Mouse (Mus musculus): ENCODE data around the gene Dnah3. TPM values are rescaled to one million over a fixed set of nuclear protein-coding genes. Genes with fewer than 3 reads are reported as not detected.

Dnah3 gene
- polyA plus RNA-seq, 1 experiment: not detected

- peaks cover 3% of the 10 kb centered on the region; the same call in 1 of the 2 replicates for H3K4me1 ChIP-seq (ENCODE audit: control insufficient read depth, insufficient read depth, low read length)
- TF ChIP-seq POLR2A (IDR thresholded peaks at IDR 0.05; ENCODE audit: low read depth, low read length) (no peak), CTCF (IDR thresholded peaks at IDR 0.05; ENCODE audit: borderline replicate concordance, insufficient read depth, low read length) (no peak)
- peak overlapping the region; percentile 98 for H3K4me3 ChIP-seq (ENCODE audit: insufficient read depth, low read length)
- H3K27ac ChIP-seq (ENCODE audit: insufficient read depth, low read length): peak overlapping the region; percentile 4; the same call in 1 of the 2 replicates
These were observed 200.1 kb downstream of the Dnah3 start for GRCm38 (mm10) chr7:119894818-119895544.

GRCm38 (mm10) chr7:119892742-119893141, 202.3 kb downstream of the Dnah3 start:
- TF ChIP-seq CTCF (IDR thresholded peaks at IDR 0.05; ENCODE audit: borderline replicate concordance, insufficient read depth, low read length) (no peak), POLR2A (IDR thresholded peaks at IDR 0.05; ENCODE audit: low read depth, low read length) (no peak)
- Histone ChIP-seq H3K4me1 (ENCODE audit: control insufficient read depth, insufficient read depth, low read length) (peaks cover 9% of the 10 kb centered on the region), H3K27ac (ENCODE audit: insufficient read depth, low read length) (no peak overlapping the region), H3K4me3 (ENCODE audit: insufficient read depth, low read length) (no peak overlapping the region)

GRCm38 (mm10) chr7:119892198-119892597, 202.9 kb downstream of the Dnah3 start:
- no peak for TF ChIP-seq CTCF (IDR thresholded peaks at IDR 0.05; ENCODE audit: borderline replicate concordance, insufficient read depth, low read length)
- Histone ChIP-seq H3K4me1 (ENCODE audit: control insufficient read depth, insufficient read depth, low read length) (peaks cover 10% of the 10 kb centered on the region), H3K27ac (ENCODE audit: insufficient read depth, low read length) (no peak overlapping the region), H3K4me3 (ENCODE audit: insufficient read depth, low read length) (no peak overlapping the region)

- Histone ChIP-seq H3K27ac (ENCODE audit: insufficient read depth, low read length) (peak overlapping the region; percentile 64; the same call in 1 of the 2 replicates), H3K4me3 (ENCODE audit: insufficient read depth, low read length) (no peak overlapping the region), H3K4me1 (ENCODE audit: control insufficient read depth, insufficient read depth, low read length) (peaks cover 8% of the 10 kb centered on the region)
- TF ChIP-seq POLR2A (IDR thresholded peaks at IDR 0.05; ENCODE audit: low read depth, low read length): no peak
- no peak for TF ChIP-seq CTCF (IDR thresholded peaks at IDR 0.05; ENCODE audit: borderline replicate concordance, insufficient read depth, low read length)
These were observed 207.2 kb downstream of the Dnah3 start for GRCm38 (mm10) chr7:119887887-119888286.

DNA sequence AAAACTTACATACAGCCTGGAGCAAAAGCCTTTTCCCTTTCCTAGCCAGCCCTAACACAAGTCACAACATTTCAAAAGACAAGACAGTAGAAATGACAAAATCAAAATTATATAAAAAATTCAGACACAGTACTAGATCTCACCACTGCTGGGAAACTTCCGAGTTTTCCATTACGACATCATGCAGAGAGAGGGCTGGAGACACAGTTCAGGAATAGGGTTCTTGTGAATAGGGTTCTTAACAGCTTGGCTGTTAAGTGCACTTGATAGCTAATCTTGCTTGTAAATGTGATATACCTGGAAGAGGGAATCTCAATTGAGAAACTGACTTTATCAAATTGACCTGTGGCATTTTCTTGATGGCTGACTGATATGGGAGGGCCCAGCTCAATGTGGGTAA, 213.9 kb downstream of the Dnah3 start:
- Histone ChIP-seq H3K27ac (ENCODE audit: insufficient read depth, low read length) (peak overlapping the region; percentile 47; the same call in 1 of the 2 replicates), H3K4me1 (ENCODE audit: control insufficient read depth, insufficient read depth, low read length) (peaks cover 2% of the 10 kb centered on the region; the same call in 1 of the 2 replicates), H3K4me3 (ENCODE audit: insufficient read depth, low read length) (no peak overlapping the region)
- TF ChIP-seq CTCF (IDR thresholded peaks at IDR 0.05; ENCODE audit: borderline replicate concordance, insufficient read depth, low read length): no peak
- no peak for TF ChIP-seq POLR2A (IDR thresholded peaks at IDR 0.05; ENCODE audit: low read depth, low read length)

DNA sequence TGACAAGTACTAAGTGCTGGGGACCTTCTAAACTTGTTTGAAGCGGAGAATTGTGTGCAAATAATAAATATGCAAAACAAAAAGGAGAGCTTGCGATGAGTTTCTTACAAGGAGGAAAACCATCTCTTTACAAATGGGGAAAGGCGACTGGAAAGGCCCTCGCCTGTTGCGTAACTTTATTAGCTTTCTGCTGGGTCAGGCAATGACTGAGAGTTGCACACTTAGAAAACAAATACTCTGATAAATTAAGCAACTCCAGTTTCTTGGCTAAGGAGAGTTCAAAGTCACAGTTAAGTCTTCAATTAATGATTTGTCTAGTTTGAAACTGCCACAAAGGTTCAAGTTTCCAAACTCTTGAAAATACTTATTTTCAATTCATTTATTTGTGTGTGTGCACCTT, 214.7 kb downstream of the Dnah3 start:
- Histone ChIP-seq H3K4me3 (ENCODE audit: insufficient read depth, low read length) (no peak overlapping the region), H3K27ac (ENCODE audit: insufficient read depth, low read length) (peak overlapping the region; percentile 87), H3K4me1 (ENCODE audit: control insufficient read depth, insufficient read depth, low read length) (peaks cover 2% of the 10 kb centered on the region; the same call in 1 of the 2 replicates)
- TF ChIP-seq CTCF (IDR thresholded peaks at IDR 0.05; ENCODE audit: borderline replicate concordance, insufficient read depth, low read length) (no peak), POLR2A (IDR thresholded peaks at IDR 0.05; ENCODE audit: low read depth, low read length) (no peak)

DNA sequence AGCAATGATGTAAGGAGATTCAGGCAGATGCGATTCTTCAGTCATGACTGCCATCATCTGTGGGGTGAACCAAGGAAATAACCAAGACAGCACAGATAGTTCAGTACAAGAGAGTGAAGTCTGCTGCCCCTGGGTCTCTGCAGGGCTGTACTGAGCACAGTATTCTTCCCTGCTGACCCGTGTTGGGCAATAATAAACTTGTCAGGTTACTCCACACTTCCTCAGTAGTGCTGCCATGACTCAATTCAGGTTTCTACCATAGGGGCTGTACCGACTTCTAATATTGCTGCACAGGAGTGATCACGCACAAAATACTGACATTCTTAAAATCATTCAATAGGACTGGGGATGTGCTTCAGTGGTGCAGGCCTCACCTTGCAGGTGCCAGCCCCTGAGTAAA, 215.9 kb downstream of the Dnah3 start:
- 0 out of 2 replicates have a peak, but pooled peaks cover 2% of the 10 kb centered on the region for H3K4me1 ChIP-seq (ENCODE audit: control insufficient read depth, insufficient read depth, low read length)
- H3K27ac ChIP-seq (ENCODE audit: insufficient read depth, low read length): no peak overlapping the region
- H3K4me3 ChIP-seq (ENCODE audit: insufficient read depth, low read length): no peak overlapping the region
- TF ChIP-seq POLR2A (IDR thresholded peaks at IDR 0.05; ENCODE audit: low read depth, low read length) (no peak), CTCF (IDR thresholded peaks at IDR 0.05; ENCODE audit: borderline replicate concordance, insufficient read depth, low read length) (no peak)

- peak overlapping the region; percentile 41; the same call in 1 of the 2 replicates for H3K27ac ChIP-seq (ENCODE audit: insufficient read depth, low read length)
- 0 out of 2 replicates have a peak, but pooled peaks cover 2% of the 10 kb centered on the region for H3K4me1 ChIP-seq (ENCODE audit: control insufficient read depth, insufficient read depth, low read length)
- no peak overlapping the region for H3K4me3 ChIP-seq (ENCODE audit: insufficient read depth, low read length)
- TF ChIP-seq POLR2A (IDR thresholded peaks at IDR 0.05; ENCODE audit: low read depth, low read length) (no peak), CTCF (IDR thresholded peaks at IDR 0.05; ENCODE audit: borderline replicate concordance, insufficient read depth, low read length) (no peak)
These were observed 219.2 kb downstream of the Dnah3 start for GRCm38 (mm10) chr7:119875776-119876440.

DNA sequence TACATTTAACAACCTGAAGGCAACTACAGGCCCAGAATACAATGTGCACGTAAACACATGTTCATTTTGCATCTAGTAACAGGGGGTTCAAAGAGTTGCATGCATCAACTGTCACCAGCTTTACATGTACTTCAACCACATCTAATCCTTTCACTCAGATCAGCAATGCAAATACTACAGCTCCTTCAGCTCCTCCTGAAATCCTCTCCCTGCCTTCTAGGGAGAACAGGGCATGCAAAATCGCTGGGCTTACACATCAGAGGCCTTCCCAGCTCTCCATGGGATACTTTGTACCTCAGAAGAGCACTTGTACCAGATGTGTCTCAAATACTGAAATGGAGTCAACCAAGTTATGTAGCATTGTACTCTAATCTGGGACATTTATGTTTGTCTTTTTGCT, 222.0 kb downstream of the Dnah3 start:
- TF ChIP-seq CTCF (IDR thresholded peaks at IDR 0.05; ENCODE audit: borderline replicate concordance, insufficient read depth, low read length) (no peak), POLR2A (IDR thresholded peaks at IDR 0.05; ENCODE audit: low read depth, low read length) (no peak)
- H3K4me3 ChIP-seq (ENCODE audit: insufficient read depth, low read length): no peak overlapping the region

More for the DNA sequence above, 222.0 kb downstream of the Dnah3 start:
- no peaks in the 10 kb centered on the region for H3K4me1 ChIP-seq (ENCODE audit: control insufficient read depth, insufficient read depth, low read length)
- H3K27ac ChIP-seq (ENCODE audit: insufficient read depth, low read length): no peak overlapping the region

Other genes with a start within 250 kb of the Dnah3 start
- 7.1 and 7.9 TPM in 2 replicates for gene Lyrm1, start 199.4 kb downstream of the Dnah3 start, polyA plus RNA-seq (2011; ENCODE audit: insufficient read length, low read depth, missing spikeins)
- 31.2 and 31.8 TPM in 2 replicates for gene Dcun1d3, start 199.0 kb downstream of the Dnah3 start, polyA plus RNA-seq (2011; ENCODE audit: insufficient read length, low read depth, missing spikeins)
- 19.9 and 24.3 TPM in 2 replicates for gene Tmem159, start 7.1 kb upstream of the Dnah3 start, polyA plus RNA-seq (2011; ENCODE audit: insufficient read length, low read depth, missing spikeins)
- not detected in 2 replicates for gene Zp2, start 50.0 kb upstream of the Dnah3 start, polyA plus RNA-seq (2011; ENCODE audit: insufficient read length, low read depth, missing spikeins)
- not detected in 2 replicates for gene Anks4b, start 78.6 kb upstream of the Dnah3 start, polyA plus RNA-seq (2011; ENCODE audit: insufficient read length, low read depth, missing spikeins)
- gene Crym, start 106.8 kb upstream of the Dnah3 start, polyA plus RNA-seq (2011; ENCODE audit: insufficient read length, low read depth, missing spikeins): 0.63 TPM in 1 of 2 replicates, not detected in the other
- gene Abca14, start 108.7 kb upstream of the Dnah3 start, polyA plus RNA-seq (2011; ENCODE audit: insufficient read length, low read depth, missing spikeins): not detected in 2 replicates
- not detected in 2 replicates for gene Abca15, start 233.4 kb upstream of the Dnah3 start, polyA plus RNA-seq (2011; ENCODE audit: insufficient read length, low read depth, missing spikeins)

All from embryonic fibroblast, embryonic 13.5 days (primary cell).